Mouse (Mus musculus) kidney, postnatal 0 days (tissue): Measurements from ENCODE around the gene Myo6. TPM values are rescaled to one million over a fixed set of nuclear protein-coding genes. Genes with fewer than 3 reads are reported as not detected.
A peak's percentile ranks its signal among the peaks of the same experiment; 100 is the strongest.

Experiments
- ATAC-seq: fragments of 200-750 bp; cut with Nextera tagmentation; replicated peaks from 2 replicates; pipeline ENCODE4 v1.8.0; 2017; ENCODE audit warnings: low read depth, moderate number of reproducible peaks, moderate TSS enrichment, moderate library complexity; ENCODE audit not compliant: low FRiP score
- DNase-seq: peaks from one replicate; pipeline ENCODE4 v3.0.0-alpha.2; 2016; ENCODE audit warnings: low spot score
- H3K27ac ChIP-seq: fragments of 300-500 bp; sonication (generic); 2 replicates; pipeline ENCODE4 v1.5.1; 2014; ENCODE audit warnings: mild to moderate bottlenecking
- H3K27me3 ChIP-seq: fragments of 300-500 bp; sonication (generic); 2 replicates; pipeline ENCODE4 v1.6.1; 2014; ENCODE audit warnings: low read length, mixed read lengths; ENCODE audit not compliant: insufficient read depth
- H3K36me3 ChIP-seq: fragments of 300-500 bp; sonication (generic); 2 replicates; pipeline ENCODE4 v1.6.1; 2014; ENCODE audit warnings: low read length, mixed read lengths; ENCODE audit not compliant: insufficient read depth
- H3K4me1 ChIP-seq: fragments of 300-500 bp; sonication (generic); replicated peaks from 2 replicates; pipeline ENCODE4 v1.6.1; 2014; ENCODE audit warnings: antibody characterized with exemption, low read length, mixed read lengths; ENCODE audit not compliant: insufficient read depth
- H3K4me2 ChIP-seq: fragments of 300-500 bp; sonication (generic); 2 replicates; pipeline ENCODE4 v1.6.1; 2014; ENCODE audit warnings: mild to moderate bottlenecking, low read length, moderate library complexity, mixed read lengths
- H3K4me3 ChIP-seq: fragments of 300-500 bp; sonication (generic); replicated peaks from 2 replicates; pipeline ENCODE4 v1.5.1; 2014; ENCODE audit warnings: low read depth, low read length
- H3K9ac ChIP-seq: fragments of 300-500 bp; sonication (generic); 2 replicates; pipeline ENCODE4 v1.6.1; 2014; ENCODE audit warnings: low read depth, low read length
- H3K9me3 ChIP-seq: fragments of 300-500 bp; sonication (generic); replicated peaks from 2 replicates; pipeline ENCODE4 v1.6.1; 2016; ENCODE audit warnings: low read length, inconsistent platforms, mixed read lengths
- CTCF ChIP-seq: IDR thresholded peaks from 2 replicates; pipeline ENCODE4 v1.5.1; 2016; ENCODE audit warnings: antibody characterized with exemption, low read depth, mild to moderate bottlenecking, moderate library complexity
- WGBS: fragments of 180-500 bp; shearing (Covaris S2); extraction: QIAGEN DNeasy Blood & Tissue Kit; methylation state at CpG from one replicate; pipeline ENCODE4 v1.1.7; 2014; 5-methylcytosine and 5-hydroxymethylcytosine counted together
- polyA plus RNA-seq: library from polyadenylated mRNA; unstranded; fragments of >200 nt; fragmentation: Nextera tagmentation; extraction: Ambion mirVana; gene quantifications from 2 replicates; pipeline ENCODE4 v1.2.1, GENCODE M21; 2015

Myo6 gene
- polyA plus RNA-seq, 1 experiment from 2014 or later: 51.0 TPM

DNA sequence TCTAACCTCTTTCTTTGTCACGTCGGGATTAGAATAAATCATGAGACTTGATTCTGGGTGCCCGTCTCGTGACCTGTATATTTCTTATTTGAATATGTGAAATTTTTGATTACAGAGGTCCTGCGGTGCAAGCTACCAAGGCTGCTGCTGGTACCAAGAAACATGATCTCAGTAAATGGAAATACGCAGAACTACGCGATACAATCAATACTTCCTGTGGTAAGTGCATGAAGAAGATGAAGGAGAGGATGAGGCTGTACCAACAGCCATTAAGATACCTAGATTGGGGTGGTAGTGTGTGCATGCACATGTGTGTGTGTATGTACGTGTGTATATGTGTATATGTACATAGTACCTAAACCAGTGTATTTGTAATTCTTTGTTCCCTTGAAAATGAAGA is 134.2 kb downstream of the Myo6 start:
- WGBS: 91% methylated on average over 9 of the region's 9 CpGs
- no peak overlapping the region for H3K9ac ChIP-seq
- no peak overlapping the region for H3K4me3 ChIP-seq
- H3K9me3 ChIP-seq: no peaks in the 10 kb centered on the region
- H3K27ac ChIP-seq: no peak overlapping the region
- H3K4me1 ChIP-seq: no peaks in the 10 kb centered on the region
- H3K4me2 ChIP-seq: no peak overlapping the region
- peaks cover 18% of the 10 kb centered on the region; the same call in 1 of the 2 replicates for H3K36me3 ChIP-seq
- DNase-seq (no peak), ATAC-seq (no peak)
- no peak for TF ChIP-seq CTCF
- H3K27me3 ChIP-seq: no peaks in the 10 kb centered on the region

DNA sequence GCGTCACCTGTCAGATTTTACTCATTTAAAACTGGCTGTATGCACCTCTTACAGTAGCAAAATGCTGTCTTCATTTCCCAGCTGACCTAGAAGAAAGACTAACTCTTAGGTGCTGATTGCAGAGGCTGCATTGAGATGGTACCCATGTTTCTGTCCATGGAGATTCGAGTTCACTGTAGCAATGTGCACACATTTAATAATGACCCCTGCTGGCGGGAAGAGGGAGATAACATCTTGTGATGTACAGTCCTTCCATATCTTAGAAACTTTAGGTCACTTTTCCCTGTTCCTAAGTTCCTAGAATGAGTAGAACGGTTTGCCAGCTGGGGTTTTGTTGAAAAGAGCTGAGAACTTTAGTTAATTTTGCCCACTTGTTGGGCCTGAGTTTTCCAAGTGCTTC is 138.7 kb downstream of the Myo6 start:
- H3K4me2 ChIP-seq: no peak overlapping the region
- H3K9ac ChIP-seq: no peak overlapping the region
- H3K27ac ChIP-seq: no peak overlapping the region
- DNase-seq (peak; percentile 38), ATAC-seq (no peak)
- WGBS: 77% methylated on average over 4 of the region's 4 CpGs
- H3K4me1 ChIP-seq: no peaks in the 10 kb centered on the region
- no peaks in the 10 kb centered on the region for H3K27me3 ChIP-seq
- no peak overlapping the region for H3K4me3 ChIP-seq
- no peaks in the 10 kb centered on the region for H3K9me3 ChIP-seq
- peak; percentile 59 for TF ChIP-seq CTCF
- peaks cover 41% of the 10 kb centered on the region; the same call in 1 of the 2 replicates for H3K36me3 ChIP-seq

DNA sequence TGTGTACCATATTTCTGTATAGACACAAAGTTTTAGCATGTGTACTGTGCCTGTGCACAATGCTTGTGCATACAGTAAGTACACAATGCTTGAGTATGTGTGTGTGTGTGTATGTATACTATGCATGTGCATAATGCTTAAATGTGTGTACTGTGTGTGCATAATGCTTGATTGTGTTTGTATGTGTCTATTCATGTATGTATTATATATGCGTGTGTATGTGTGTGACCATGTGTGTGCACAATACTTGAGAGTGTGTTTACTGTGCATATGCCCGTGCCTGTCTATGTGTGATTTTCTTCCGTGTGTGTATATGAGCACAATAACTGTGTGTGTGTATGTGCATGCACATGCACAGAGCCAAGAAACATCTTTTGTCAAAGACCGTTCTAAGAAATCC is 141.6 kb downstream of the Myo6 start:
- no peaks in the 10 kb centered on the region for H3K27me3 ChIP-seq
- no peak overlapping the region for H3K4me3 ChIP-seq
- H3K4me1 ChIP-seq: no peaks in the 10 kb centered on the region
- no peak for ATAC-seq
- no peak overlapping the region for H3K9ac ChIP-seq
- H3K4me2 ChIP-seq: no peak overlapping the region
- WGBS: 93% methylated on average over 4 of the region's 4 CpGs
- no peak overlapping the region for H3K27ac ChIP-seq
- TF ChIP-seq CTCF: no peak
- no peaks in the 10 kb centered on the region for H3K9me3 ChIP-seq
- H3K36me3 ChIP-seq: peaks cover 35% of the 10 kb centered on the region; the same call in 1 of the 2 replicates
- no peak for DNase-seq

DNA sequence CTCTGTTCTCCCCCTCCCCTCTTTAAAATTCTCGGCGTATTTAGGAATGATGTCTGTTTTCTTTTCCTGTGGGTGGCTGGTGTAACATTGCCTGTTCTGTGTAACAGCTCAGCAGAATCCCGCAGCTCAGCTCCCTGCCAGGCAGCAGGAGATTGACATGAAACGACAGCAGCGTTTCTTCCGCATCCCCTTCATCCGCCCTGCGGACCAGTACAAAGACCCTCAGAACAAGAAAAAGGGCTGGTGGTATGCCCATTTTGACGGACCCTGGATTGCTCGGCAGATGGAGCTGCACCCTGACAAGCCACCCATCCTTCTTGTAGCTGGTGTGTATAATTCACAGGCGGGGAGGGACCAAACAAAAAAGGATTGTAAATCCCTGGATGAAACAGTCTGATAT is 142.0 kb downstream of the Myo6 start:
- no peak for DNase-seq
- no peaks in the 10 kb centered on the region for H3K9me3 ChIP-seq
- H3K9ac ChIP-seq: no peak overlapping the region
- no peak for ATAC-seq
- H3K27me3 ChIP-seq: no peaks in the 10 kb centered on the region
- 60% methylated on average over 11 of the region's 11 CpGs for WGBS
- H3K4me3 ChIP-seq: no peak overlapping the region
- no peak overlapping the region for H3K4me2 ChIP-seq
- H3K4me1 ChIP-seq: no peaks in the 10 kb centered on the region
- no peak overlapping the region for H3K27ac ChIP-seq
- H3K36me3 ChIP-seq: peaks cover 31% of the 10 kb centered on the region; the same call in 1 of the 2 replicates
- TF ChIP-seq CTCF: no peak

- peaks cover 29% of the 10 kb centered on the region; the same call in 1 of the 2 replicates for H3K36me3 ChIP-seq
- H3K4me2 ChIP-seq: no peak overlapping the region
- H3K27me3 ChIP-seq: no peaks in the 10 kb centered on the region
- TF ChIP-seq CTCF: no peak
- no peak overlapping the region for H3K27ac ChIP-seq
- no peak overlapping the region for H3K9ac ChIP-seq
- H3K4me1 ChIP-seq: no peaks in the 10 kb centered on the region
- DNase-seq (no peak), ATAC-seq (no peak)
- 90% methylated on average over 13 of the region's 13 CpGs for WGBS
- H3K4me3 ChIP-seq: no peak overlapping the region
- no peaks in the 10 kb centered on the region for H3K9me3 ChIP-seq
Measured at GRCm38 (mm10) chr9:80307629-80308028, 142.8 kb downstream of the Myo6 start.

GRCm38 (mm10) chr9:80313610-80314009 is 148.8 kb downstream of the Myo6 start:
- Histone ChIP-seq H3K9me3 (no peaks in the 10 kb centered on the region), H3K27me3 (no peaks in the 10 kb centered on the region), H3K4me3 (no peak overlapping the region), H3K36me3 (0 out of 2 replicates have a peak, but pooled peaks cover 5% of the 10 kb centered on the region), H3K27ac (no peak overlapping the region), H3K9ac (no peak overlapping the region), H3K4me2 (no peak overlapping the region), H3K4me1 (no peaks in the 10 kb centered on the region)
- no peak for TF ChIP-seq CTCF
- ATAC-seq (no peak), DNase-seq (no peak)
- 62% methylated on average over 5 of the region's 5 CpGs for WGBS

- Histone ChIP-seq H3K27ac (no peak overlapping the region), H3K4me1 (no peaks in the 10 kb centered on the region), H3K9ac (no peak overlapping the region), H3K27me3 (no peaks in the 10 kb centered on the region), H3K4me3 (no peak overlapping the region), H3K9me3 (no peaks in the 10 kb centered on the region), H3K36me3 (no peaks in the 10 kb centered on the region), H3K4me2 (no peak overlapping the region)
- no peak for TF ChIP-seq CTCF
- 93% methylated on average over 6 of the region's 6 CpGs for WGBS
- DNase-seq (no peak), ATAC-seq (no peak)
Measured at GRCm38 (mm10) chr9:80315922-80316321, 151.1 kb downstream of the Myo6 start.
